Mouse (Mus musculus) heart, postnatal 36 days (tissue): Measurements from ENCODE around the gene Pnpla1. TPM values are rescaled to one million over a fixed set of nuclear protein-coding genes. Genes with fewer than 3 reads are reported as not detected.

Experiments used
- DNase-seq, 2 experiments: peaks; one replicate each; pipeline ENCODE4 v3.0.0; 2021 to 2022
- intact Hi-C: fragments of 180-260 bp; cut with DNase I; formaldehyde crosslinking; loops from one replicate; pipeline ENCODE4 v1.15.1; 2025
- total RNA-seq, 2 experiments: library from RNA; stranded (reverse); gene quantifications; 2 replicates each; pipeline ENCODE4 v1.2.3; 2021

Pnpla1 gene
- total RNA-seq, 2 experiments from 2014 or later, result not detected

DNA sequence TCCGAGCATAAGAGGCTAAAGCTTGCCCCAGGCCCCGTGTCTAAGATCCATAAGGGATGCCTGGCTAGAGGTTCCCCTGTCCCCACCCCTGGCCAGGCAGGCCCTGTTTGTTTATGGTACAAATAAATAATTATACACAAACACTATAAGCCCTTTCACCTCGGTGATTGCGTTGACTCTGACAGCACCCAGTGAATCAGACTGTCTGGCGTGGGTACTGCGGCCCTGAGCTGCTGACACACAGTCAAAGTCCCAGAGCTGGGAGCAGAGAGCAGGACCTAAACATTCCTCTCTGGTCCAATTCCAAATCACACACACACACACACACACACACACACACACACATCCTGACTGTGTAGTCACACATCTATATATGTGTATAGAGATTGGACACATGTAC is 55.7 kb downstream of the Pnpla1 start:
- intact Hi-C loops, result no loop called here
- no peak for DNase-seq

DNA sequence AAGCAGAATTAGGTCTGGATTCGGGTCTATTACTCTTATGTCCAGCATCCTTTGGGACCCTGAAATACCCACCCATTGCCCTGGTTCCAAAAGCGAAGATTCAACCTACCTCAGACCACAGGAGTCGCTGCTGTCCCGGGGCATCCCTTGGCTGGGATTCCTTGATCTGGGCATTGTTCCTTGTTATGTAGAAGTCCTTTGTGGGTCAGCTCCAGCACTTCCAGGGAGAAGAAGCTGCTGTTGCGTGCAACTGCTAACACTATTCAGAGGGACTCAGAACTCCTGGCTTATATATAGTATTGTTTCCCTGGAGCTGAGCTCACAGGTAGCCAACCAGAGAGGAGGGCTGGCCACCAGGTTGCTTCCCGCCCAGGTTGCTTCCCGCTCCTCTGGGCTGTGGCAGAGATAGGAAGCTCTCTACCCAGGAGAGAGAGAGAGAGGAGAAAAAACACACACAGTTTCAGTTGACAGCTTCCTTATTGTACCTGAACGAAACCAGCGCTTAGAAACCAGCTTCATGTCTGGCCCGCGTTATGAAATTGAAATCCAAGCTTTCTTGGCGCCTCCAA is 56.9 kb downstream of the Pnpla1 start, which contains the start of gene 4930539E08Rik:
4930539E08Rik (minus strand) TSS at position 265 of the 569 bp plus-strand sequence.
- intact Hi-C loops, result no loop called here
- DNase-seq, result no peak

GRCm38 (mm10) chr17:28916520-28916919 is 58.3 kb downstream of the Pnpla1 start:
- intact Hi-C loops, result no loop called here
- DNase-seq, result no peak

GRCm38 (mm10) chr17:28921086-28921485 is 62.9 kb downstream of the Pnpla1 start:
- peak in 1 of 2 experiments; percentile 18 for DNase-seq
- intact Hi-C loops, result no loop called here

GRCm38 (mm10) chr17:28922096-28922495 is 63.9 kb downstream of the Pnpla1 start:
- intact Hi-C loops, result no loop called here
- DNase-seq, result no peak

DNA sequence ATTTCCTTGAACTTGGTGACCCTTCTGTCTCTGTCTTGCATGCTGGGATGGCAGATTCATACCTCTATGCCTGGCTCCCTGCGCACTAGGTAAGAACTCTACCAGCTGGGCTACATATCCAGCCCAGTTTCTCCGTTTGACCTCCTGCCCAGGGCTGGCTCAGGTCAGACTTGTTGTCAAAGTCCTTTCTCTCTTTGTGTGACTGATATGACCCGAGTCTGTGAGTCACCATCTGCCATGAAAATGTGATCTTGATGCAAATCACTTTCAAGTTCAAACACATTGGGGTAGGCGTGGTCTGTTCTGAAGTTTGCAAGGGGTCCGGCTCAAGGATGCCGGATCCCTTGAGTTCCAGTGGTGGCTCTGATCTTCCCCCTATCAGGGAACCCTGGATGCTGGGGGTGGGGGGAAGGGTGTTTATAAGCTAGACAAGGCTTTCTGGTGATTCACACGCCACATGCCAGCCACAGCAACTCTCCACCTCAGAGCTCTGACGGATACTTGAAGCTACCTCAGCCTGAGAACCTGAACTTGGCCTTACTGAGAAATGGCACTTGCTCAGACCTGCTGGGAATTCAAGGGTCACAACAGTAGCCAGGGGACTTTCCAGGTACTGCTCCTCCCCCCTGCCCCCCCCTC is 66.9 kb downstream of the Pnpla1 start:
- intact Hi-C loops, result loop anchor here (1.0 kb wide), 1 partner anchor 46 kb away; no protein-coding TSS in a partner anchor

DNA sequence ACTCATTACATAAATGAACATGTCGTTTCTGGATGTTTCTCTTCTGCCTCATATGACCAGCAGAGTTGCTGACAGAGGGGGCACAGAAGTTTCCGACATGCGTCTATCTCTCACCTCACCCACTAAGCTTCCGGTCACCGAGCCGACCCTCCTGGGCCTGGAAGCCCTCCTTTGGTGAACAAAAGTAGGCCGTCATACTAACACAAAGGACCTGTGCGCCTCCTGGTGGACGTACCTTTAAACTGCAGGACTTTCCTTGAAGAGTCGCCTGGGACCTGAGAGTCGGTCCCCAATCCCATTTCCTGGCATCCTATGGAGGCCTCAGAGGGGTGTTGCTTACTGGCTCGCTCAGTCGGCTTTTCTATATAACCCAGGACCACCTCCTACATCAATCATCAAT is 68.2 kb downstream of the Pnpla1 start:
- peak; percentile 84 to 86 for DNase-seq
- intact Hi-C loops, result loop anchor here (1.0 to 2.0 kb wide), 3 partner anchors 20 to 236 kb away; partner anchors contain the start of genes Mapk14 and Slc26a8

More for the DNA sequence above, 66.9 kb downstream of the Pnpla1 start:
- DNase-seq, result no peak

GRCm38 (mm10) chr17:28926866-28927635 is 68.8 kb downstream of the Pnpla1 start:
- intact Hi-C loops, result loop anchor here (1.0 to 2.0 kb wide), 3 partner anchors 21 to 236 kb away; partner anchors contain the start of genes Mapk14 and Slc26a8
- DNase-seq, result peak; percentile 64 to 72

DNA sequence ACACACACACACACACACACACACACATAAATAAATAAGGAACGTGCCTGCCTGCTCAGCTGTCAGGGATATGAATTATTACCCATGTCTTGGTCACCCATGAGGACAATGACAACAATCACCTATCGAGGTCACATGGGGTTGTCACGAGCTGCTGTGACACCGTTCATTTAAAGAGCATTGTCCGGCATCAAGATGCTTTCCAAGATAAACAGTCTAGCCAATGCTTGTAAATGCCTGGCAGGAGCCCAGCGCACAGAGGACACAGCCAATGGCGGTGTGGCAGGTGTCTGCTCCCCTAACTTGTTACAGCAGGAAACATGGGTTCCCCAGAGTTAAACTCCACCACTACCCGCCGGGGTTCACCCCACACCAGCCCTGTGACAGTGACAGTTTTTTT is 69.8 kb downstream of the Pnpla1 start:
- DNase-seq, result no peak
- intact Hi-C loops, result no loop called here

GRCm38 (mm10) chr17:28929369-28929768 is 71.2 kb downstream of the Pnpla1 start:
- no peak for DNase-seq
- intact Hi-C loops, result no loop called here

- DNase-seq, result peak; percentile 94 to 96
- intact Hi-C loops, result loop anchor here (2.0 to 5.0 kb wide), 2 partner anchors 22 to 92 kb away; no protein-coding TSS in a partner anchor
Observed at GRCm38 (mm10) chr17:28930392-28931074, 72.3 kb downstream of the Pnpla1 start.

- no peak for DNase-seq
- intact Hi-C loops, result loop anchor here (2.0 to 5.0 kb wide), 2 partner anchors 21 to 91 kb away; no protein-coding TSS in a partner anchor
Observed at GRCm38 (mm10) chr17:28931436-28932211, 73.4 kb downstream of the Pnpla1 start.

DNA sequence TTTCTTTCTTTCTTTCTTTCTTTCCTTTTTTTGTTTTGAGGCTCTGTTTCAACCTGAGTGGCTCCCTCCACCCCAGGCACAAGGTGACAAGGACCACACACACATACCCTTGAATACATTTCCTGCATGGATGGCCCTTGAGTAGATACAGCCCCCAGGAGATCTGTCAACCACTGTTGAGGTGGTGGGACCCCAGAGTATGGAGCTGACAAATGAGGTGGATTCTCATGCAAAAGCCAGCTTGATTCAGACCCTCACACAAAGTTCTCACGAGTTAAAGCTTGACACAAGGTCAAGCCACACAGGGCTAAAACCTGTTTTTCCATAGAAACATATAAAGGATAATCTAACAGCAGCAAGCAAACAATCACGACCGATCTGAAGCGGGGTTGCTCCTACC is 74.1 kb downstream of the Pnpla1 start:
- intact Hi-C loops, result loop anchor here (5.0 kb wide), 1 partner anchor 90 kb away; no protein-coding TSS in a partner anchor
- no peak for DNase-seq

GRCm38 (mm10) chr17:28934120-28934916 is 76.1 kb downstream of the Pnpla1 start:
- intact Hi-C loops, result loop anchor here (5.0 kb wide), 1 partner anchor 88 kb away; no protein-coding TSS in a partner anchor
- DNase-seq, result no peak

GRCm38 (mm10) chr17:28936133-28936532 is 77.9 kb downstream of the Pnpla1 start:
- intact Hi-C loops, result no loop called here
- DNase-seq, result no peak

GRCm38 (mm10) chr17:28936622-28937345 is 78.6 kb downstream of the Pnpla1 start:
- intact Hi-C loops, result no loop called here
- peak; percentile 25 to 61 for DNase-seq
